Mouse (Mus musculus): ENCODE measurements around the gene Mif4gd.

Mif4gd gene

DNA sequence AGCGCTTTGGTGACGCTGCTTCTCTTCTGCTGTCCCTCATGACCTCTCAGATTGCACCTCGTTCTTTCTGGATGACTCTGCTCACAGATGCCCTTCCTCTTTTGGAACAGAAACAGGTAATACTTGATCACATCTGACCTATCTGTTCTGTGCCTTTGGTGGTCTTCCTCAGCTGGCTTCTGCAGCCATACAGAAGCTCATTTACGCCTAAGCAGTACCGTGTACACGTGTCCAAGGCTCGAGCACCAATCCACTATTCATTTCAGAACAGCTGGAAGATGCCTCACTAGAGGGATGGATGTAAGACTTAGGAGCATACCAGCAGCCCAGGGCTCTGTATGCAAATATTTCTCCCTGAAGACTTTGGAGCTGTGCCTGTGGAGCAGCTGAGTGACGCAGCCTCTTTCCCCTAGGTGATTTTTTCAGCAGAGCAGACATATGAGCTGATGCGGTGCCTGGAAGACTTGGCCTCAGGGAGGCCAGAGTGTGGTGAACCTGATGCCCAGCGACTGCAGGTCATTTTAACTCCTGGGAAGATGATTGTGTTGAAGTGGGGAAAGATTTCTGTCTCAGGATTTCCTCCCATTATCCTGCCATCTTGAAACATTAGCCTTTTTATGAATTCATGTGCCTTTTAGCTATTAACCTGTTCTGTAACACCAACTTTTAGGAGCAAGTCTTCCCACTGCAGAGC, 29.7 kb downstream of the Mif4gd start:
- in situ Hi-C loops (cut with MseI, MboI) = no loop called here

DNA sequence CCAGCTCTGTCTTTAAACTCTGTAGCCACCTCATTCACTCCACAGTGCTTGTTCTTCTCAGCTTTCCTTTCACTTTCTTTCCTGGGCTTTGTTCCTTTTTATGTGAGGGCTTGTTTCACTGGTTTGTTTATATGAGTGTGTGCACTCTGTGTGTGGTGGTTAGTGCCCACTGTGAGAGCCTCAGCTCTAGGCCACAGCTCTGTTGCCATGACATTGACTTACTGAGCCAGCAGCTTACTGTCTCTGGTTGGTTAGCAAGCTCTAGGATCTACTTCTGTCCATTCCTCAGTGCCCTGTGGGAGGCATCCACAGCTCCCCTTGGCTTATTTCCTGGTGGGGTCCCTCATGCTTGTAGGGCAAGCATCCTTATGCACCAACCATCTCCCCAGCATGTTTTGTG, 33.7 kb downstream of the Mif4gd start:
- in situ Hi-C loops (cut with MseI, MboI) = no loop called here

DNA sequence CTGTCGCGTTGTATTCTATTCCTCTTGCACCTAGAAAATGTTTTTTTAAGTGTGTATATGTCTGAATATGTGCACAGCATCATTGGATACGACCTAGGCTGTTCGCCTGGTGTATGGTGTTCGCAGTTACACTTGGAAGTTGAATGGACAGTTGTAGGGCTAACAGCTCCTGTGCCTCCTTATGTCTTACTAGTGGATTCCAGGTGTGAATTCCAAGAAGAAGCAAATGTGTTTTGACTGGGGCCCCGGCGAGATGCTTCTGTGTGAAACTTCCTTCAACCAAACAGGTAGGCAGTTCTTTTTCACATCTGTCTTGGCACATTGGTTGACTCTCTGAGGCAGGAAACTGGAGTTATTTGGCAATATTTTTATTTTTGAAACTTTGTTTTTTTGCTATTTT, 47.8 kb downstream of the Mif4gd start:
- in situ Hi-C loops (cut with MseI, MboI) = no loop called here

DNA sequence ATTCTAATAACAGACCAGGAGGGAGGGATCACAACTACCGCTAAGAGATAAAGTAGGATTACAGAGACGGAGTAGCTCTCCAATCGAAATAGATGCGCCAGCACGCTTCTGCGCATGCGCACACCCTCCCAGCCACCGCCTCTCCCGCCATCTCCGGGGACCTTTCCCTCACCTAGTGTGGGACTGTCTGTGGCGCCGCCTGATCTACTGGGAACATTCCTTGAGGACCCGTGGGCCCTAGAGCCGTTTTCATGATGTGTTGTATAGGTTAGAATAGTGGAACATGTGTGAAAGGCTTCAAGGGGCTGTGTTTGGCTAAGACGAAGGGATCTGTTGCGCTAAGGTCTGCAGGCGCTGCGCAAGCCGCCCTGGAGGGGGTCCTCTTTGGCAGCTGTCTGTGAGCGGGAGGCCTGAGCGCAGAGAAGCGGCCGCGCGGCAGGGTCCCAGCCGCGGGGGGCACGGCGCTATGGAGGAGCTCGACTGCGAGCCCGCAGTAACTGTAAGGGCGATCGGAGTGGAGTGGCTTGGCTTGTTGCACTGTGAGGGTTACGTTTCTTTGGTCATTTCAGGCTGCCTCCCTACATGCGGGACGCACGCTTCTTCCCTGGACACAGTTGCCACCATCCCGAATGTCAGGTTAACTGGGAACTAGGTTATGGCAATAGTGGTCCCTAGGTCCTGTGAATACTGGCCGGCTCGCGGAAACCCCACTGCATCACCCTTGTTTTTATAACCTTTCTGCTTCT, 48.5 kb downstream of the Mif4gd start, which contains the start of gene Nup85:
TSS of gene Nup85 (plus strand) at position 371 of the 746 bp plus-strand sequence.
- in situ Hi-C loops (cut with MseI, MboI) = no loop called here

DNA sequence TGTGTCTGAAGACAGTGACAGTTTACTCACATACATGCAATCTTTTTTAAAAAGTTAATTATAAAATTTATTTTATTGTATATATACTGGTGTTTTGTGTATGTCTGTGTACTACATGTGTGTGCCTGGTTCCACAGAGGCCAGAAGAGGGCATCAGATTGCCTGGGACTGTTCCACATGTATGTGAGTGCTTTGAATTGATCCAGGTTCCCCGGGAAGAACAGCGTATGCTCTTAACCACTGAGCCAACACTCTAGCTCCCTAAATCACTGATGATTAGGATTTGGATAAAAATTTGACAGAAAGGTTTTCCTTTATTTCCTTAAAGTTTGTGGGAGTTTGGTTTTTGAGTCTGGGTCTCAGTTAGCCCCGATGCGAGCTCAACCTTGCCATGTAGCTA, 49.4 kb downstream of the Mif4gd start:
- in situ Hi-C loops (cut with MseI, MboI) = no loop called here
